22 mouse cellular contexts compared by ENCODE assay signal in the genomic region with DNA sequence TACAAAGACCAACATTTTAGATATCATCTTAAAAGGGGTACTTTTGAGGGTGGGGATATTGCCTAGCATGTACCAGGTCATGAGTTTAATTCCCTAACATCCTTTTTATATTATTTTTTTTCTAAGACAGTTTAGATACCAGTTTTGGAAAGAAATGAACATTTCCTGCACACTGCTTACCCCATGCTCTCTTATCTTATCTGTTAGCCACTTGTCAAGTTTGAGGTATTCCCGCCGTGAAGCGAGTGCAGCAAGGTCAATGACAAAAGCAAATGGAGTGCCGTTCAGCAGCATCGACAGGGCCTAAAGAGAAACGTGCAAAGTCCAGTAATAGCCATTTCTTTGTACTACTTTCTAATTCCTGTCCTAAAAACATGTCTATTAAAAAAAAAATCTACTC. TPM values are rescaled to one million over a fixed set of nuclear protein-coding genes. Genes with fewer than 3 reads are reported as not detected.
DNase-seq lines count a peak whose midpoint lies in the region; ATAC-seq and TF ChIP-seq lines count a peak whose summit lies in the region.
"Had no signal": no experiment of that assay in that cellular context is flagged by ENCODE, and none has a peak within 500 bp of the region (broad histone marks: within the 10 kb centered on the region; RNA-seq: fewer than 3 reads in every experiment).

No protein-coding gene starts in this region.

- no peak overlapping the region for H3K4me2 ChIP-seq in liver, embryonic 11.5 days
- no peak overlapping the region for H3K4me2 ChIP-seq in hindbrain, embryonic 13.5 days
- H3K4me2 ChIP-seq: forebrain, embryonic 13.5 days; heart, embryonic 11.5 days; hindbrain, embryonic 12.5 days; intestine, embryonic 15.5 days had no signal

- H3K79me2 ChIP-seq in MEL (ENCODE audit: control insufficient read depth, insufficient read depth, low read length, poor library complexity): no peaks in the 10 kb centered on the region; the same call in 1 of the 2 replicates

- TF ChIP-seq RAD21 in MEL (IDR thresholded peaks at IDR 0.05; ENCODE audit: low read depth, low read length): no peak

- no peak for ATAC-seq in liver, embryonic 11.5 days (replicated peaks; ENCODE audit: low FRiP score)
- ATAC-seq in hindbrain, embryonic 13.5 days (ENCODE audit: low FRiP score): no peak
- ATAC-seq: forebrain, embryonic 13.5 days; forebrain, embryonic 16.5 days; hindbrain, embryonic 16.5 days; intestine, embryonic 15.5 days; Patski had no signal

- H3K27me3 ChIP-seq in liver, embryonic 11.5 days (replicated peaks; ENCODE audit: control insufficient read depth, insufficient read depth, low read length): no peaks in the 10 kb centered on the region
- H3K27me3 ChIP-seq in MEL (ENCODE audit: control insufficient read depth in 1 of 2, insufficient read depth in 2 of 2, low read length in 2 of 2): no peaks in the 10 kb centered on the region
- H3K27me3 ChIP-seq in hindbrain, embryonic 13.5 days: no peaks in the 10 kb centered on the region
- H3K27me3 ChIP-seq: forebrain, embryonic 13.5 days; hindbrain, embryonic 12.5 days; intestine, embryonic 15.5 days; Patski had no signal

- no peak for TF ChIP-seq POLR2A in MEL (IDR thresholded peaks at IDR 0.05; ENCODE audit: control insufficient read depth in 1 of 2, insufficient read depth in 1 of 2, low read depth in 1 of 2, low read length in 2 of 2, poor library complexity in 1 of 2)

- peaks cover 43% of the 10 kb centered on the region for H3K36me3 ChIP-seq in liver, embryonic 11.5 days (ENCODE audit: control insufficient read depth, insufficient read depth, low read length)
- H3K36me3 ChIP-seq in MEL (ENCODE audit: control insufficient read depth in 1 of 2, insufficient read depth in 2 of 2, low read length in 2 of 2): peaks cover 21 to 88% of the 10 kb centered on the region in 2 experiments
- peaks cover 77% of the 10 kb centered on the region for H3K36me3 ChIP-seq in hindbrain, embryonic 13.5 days

- H3K9ac ChIP-seq in liver, embryonic 11.5 days (ENCODE audit: low read depth, low read length): no peak overlapping the region
- no peak overlapping the region for H3K9ac ChIP-seq in MEL (ENCODE audit: control insufficient read depth, low read depth, low read length, poor library complexity, severe bottlenecking)
- H3K9ac ChIP-seq in hindbrain, embryonic 13.5 days: no peak overlapping the region
- H3K9ac ChIP-seq: forebrain, embryonic 13.5 days; hindbrain, embryonic 12.5 days; intestine, embryonic 15.5 days had no signal

- no peak overlapping the region for H3K27ac ChIP-seq in liver, embryonic 11.5 days (ENCODE audit: low read depth, low read length)
- no peak overlapping the region; the same call in 1 of the 2 replicates for H3K27ac ChIP-seq in MEL (ENCODE audit: control insufficient read depth, low read depth, low read length)
- no peak overlapping the region for H3K27ac ChIP-seq in hindbrain, embryonic 13.5 days
- H3K27ac ChIP-seq: forebrain, embryonic 10.5 days; forebrain, embryonic 13.5 days; gastrocnemius, adult 2 months; hindbrain, embryonic 12.5 days; intestine, embryonic 15.5 days had no signal

- no peak overlapping the region for H3K4me3 ChIP-seq in liver, embryonic 11.5 days (ENCODE audit: low read depth, low read length)
- no peak overlapping the region for H3K4me3 ChIP-seq in MEL (ENCODE audit: control insufficient read depth in 1 of 2, insufficient read depth in 1 of 2, low read depth in 2 of 2, low read length in 2 of 2)
- no peak overlapping the region for H3K4me3 ChIP-seq in hindbrain, embryonic 13.5 days
- H3K4me3 ChIP-seq: forebrain, embryonic 10.5 days; forebrain, embryonic 13.5 days; gastrocnemius, adult 2 months; hindbrain, embryonic 12.5 days; intestine, embryonic 15.5 days had no signal

- 47% methylated on average over 6 of the region's 6 CpGs for WGBS in liver, embryonic 11.5 days
- 94% methylated on average over 6 of the region's 6 CpGs for WGBS in hindbrain, embryonic 13.5 days

- H3K9me3 ChIP-seq in liver, embryonic 11.5 days (ENCODE audit: control insufficient read depth, low read length): no peaks in the 10 kb centered on the region
- no peaks in the 10 kb centered on the region for H3K9me3 ChIP-seq in MEL (replicated peaks; ENCODE audit: insufficient read depth, low read length)
- H3K9me3 ChIP-seq in hindbrain, embryonic 13.5 days: no peaks in the 10 kb centered on the region
- H3K9me3 ChIP-seq: forebrain, embryonic 10.5 days; forebrain, embryonic 13.5 days; hindbrain, embryonic 12.5 days; intestine, embryonic 15.5 days had no signal

- peak; percentile 63 to 68 for TF ChIP-seq EP300 in MEL (IDR thresholded peaks at IDR 0.05; ENCODE audit: low read depth in 1 of 2, low read length in 2 of 2)

- H3K4me1 ChIP-seq in liver, embryonic 11.5 days (replicated peaks; ENCODE audit: control insufficient read depth, insufficient read depth, low read length): 0 out of 2 replicates have a peak, but pooled peaks cover 4% of the 10 kb centered on the region
- peaks cover 7 to 13% of the 10 kb centered on the region in 2 experiments for H3K4me1 ChIP-seq in MEL (ENCODE audit: control insufficient read depth in 1 of 2, insufficient read depth in 2 of 2, low read length in 2 of 2)
- H3K4me1 ChIP-seq in hindbrain, embryonic 13.5 days (replicated peaks): no peaks in the 10 kb centered on the region
- H3K4me1 ChIP-seq: forebrain, embryonic 10.5 days; forebrain, embryonic 13.5 days; hindbrain, embryonic 12.5 days; intestine, embryonic 15.5 days had no signal

- TF ChIP-seq CTCF in MEL (IDR thresholded peaks at IDR 0.05 in 2 of 3, conservative IDR thresholded peaks at IDR 0.05 in 1 of 3; ENCODE audit: control insufficient read depth in 1 of 3, insufficient read depth in 1 of 3, low read depth in 2 of 3, low read length in 3 of 3, poor library complexity in 1 of 3, severe bottlenecking in 1 of 3): no peak

- peak; percentile 33 to 78 for DNase-seq in adrenal gland, adult (ENCODE audit: inconsistent age in 2 of 2, low spot score in 1 of 2)
- no peak for DNase-seq in adrenal gland, postnatal 4 days (ENCODE audit: low spot score in 2 of 2)
- DNase-seq in liver: peak; percentile 12
- no peak for DNase-seq in liver, embryonic 11.5 days (ENCODE audit: low spot score)
- peak; percentile 36 for DNase-seq in MEL (ENCODE audit: low read depth, low spot score)
- peak; percentile 34 for DNase-seq in adrenal gland, postnatal 36 days
- no peak for DNase-seq in thymus, postnatal 14 days
- DNase-seq: cerebellum, adult 18-20 months; cerebellum, adult 9-10 months; cerebellum, postnatal 14 days; gastrocnemius, adult 2 months; gastrocnemius, postnatal 14 days; heart, adult 11 months had no signal

TF ChIP-seq in MEL, 35 proteins besides CTCF, POLR2A, EP300 and RAD21:
- 0 out of 2 replicates have a peak, but pooled peaks have one; percentile 49 for TF ChIP-seq ZMIZ1 (IDR thresholded peaks at IDR 0.05; ENCODE audit: low read depth, low read length)
- TF ChIP-seq ZC3H11A (IDR thresholded peaks at IDR 0.05; ENCODE audit: low read depth, low read length): 0 out of 2 replicates have a peak, but pooled peaks have one; percentile 2
- TF ChIP-seq GATA1 (IDR thresholded peaks at IDR 0.05; ENCODE audit: low read depth, low read length): peak; percentile 91
- TF ChIP-seq SIN3A (IDR thresholded peaks at IDR 0.05; ENCODE audit: low read length): peak; percentile 87
- no peak for TF ChIP-seq BHLHE40 (IDR thresholded peaks at IDR 0.05; ENCODE audit: borderline replicate concordance, low read depth, low read length)
- no peak for TF ChIP-seq MAFK (IDR thresholded peaks at IDR 0.05; ENCODE audit: borderline replicate concordance, low read depth, low read length)
- no peak for TF ChIP-seq ZKSCAN1 (IDR thresholded peaks at IDR 0.05; ENCODE audit: low read depth, low read length)
- TF ChIP-seq TCF12 (IDR thresholded peaks at IDR 0.05; ENCODE audit: low read depth, low read length): peak; percentile 35; the same call in 1 of the 2 replicates
- no peak for TF ChIP-seq USF2 (IDR thresholded peaks at IDR 0.05; ENCODE audit: borderline replicate concordance in 1 of 2, insufficient read depth in 1 of 2, low read depth in 1 of 2, low read length in 2 of 2)
- TF ChIP-seq E2F4 (IDR thresholded peaks at IDR 0.05; ENCODE audit: borderline replicate concordance, low read depth, low read length): peak; percentile 53; the same call in 1 of the 2 replicates
- peak; percentile 51; the same call in 1 of the 2 replicates for TF ChIP-seq RCOR1 (IDR thresholded peaks at IDR 0.05; ENCODE audit: low read depth, low read length)
- no peak for TF ChIP-seq MYC (IDR thresholded peaks at IDR 0.05; ENCODE audit: low read depth, low read length)
- peak; percentile 69 for TF ChIP-seq ETS1 (IDR thresholded peaks at IDR 0.05; ENCODE audit: low read depth, low read length)
- peak; percentile 81 for TF ChIP-seq MAX (IDR thresholded peaks at IDR 0.05; ENCODE audit: low read length)
- peak; percentile 73 for TF ChIP-seq MXI1 (IDR thresholded peaks at IDR 0.05; ENCODE audit: low read depth, low read length)
- 0 out of 2 replicates have a peak, but pooled peaks have one; percentile 32 for TF ChIP-seq KAT2A (conservative IDR thresholded peaks at IDR 0.05; ENCODE audit: low read depth, low read length)
- no peak for TF ChIP-seq MEF2A (IDR thresholded peaks at IDR 0.05; ENCODE audit: extremely low read depth, insufficient replicate concordance, low read depth, low read length, poor library complexity, severe bottlenecking)
- TF ChIP-seq POLR2AphosphoS5 (IDR thresholded peaks at IDR 0.05; ENCODE audit: borderline replicate concordance, low read depth, low read length): no peak
- peak; percentile 68 for TF ChIP-seq ZNF384 (IDR thresholded peaks at IDR 0.05; ENCODE audit: low read depth, low read length)
TF ChIP-seq in MEL: peak in this region for 12.

RNA-seq across cellular contexts. Expression of gene Setd6, which starts 44.6 kb away (rescaled TPM):
- 10 to 100 TPM; 26.0 to 28.7 TPM for total RNA-seq in adrenal gland, postnatal 4 days (2021)
- 34.1 and 36.0 TPM in 2 replicates for polyA plus RNA-seq in liver, embryonic 11.5 days (2014; fragmentation: Nextera tagmentation; extraction: Ambion mirVana)
- total RNA-seq in MEL (2012; rRNA removed): 37.8 and 42.0 TPM in 2 replicates
- 10 to 100 TPM in 1 of 2 experiments, not detected in 1; 78.4 TPM for polyA plus RNA-seq in MEL (2012; ENCODE audit: insufficient read depth in 1 of 2, insufficient read length in 2 of 2, low read depth in 1 of 2, low replicate concordance in 2 of 2, missing spikeins in 1 of 2)
- 10 to 100 TPM; 30.1 to 35.5 TPM for total RNA-seq in adrenal gland, postnatal 36 days (2021)
- polyA plus RNA-seq in hindbrain, embryonic 13.5 days (2015; fragmentation: Nextera tagmentation; extraction: Ambion mirVana): 23.6 and 23.7 TPM in 2 replicates

RNA-seq across cellular contexts. Expression of gene Cnot1, which starts 46.9 kb away (rescaled TPM):
- 100 to 1,000 TPM; 193 to 230 TPM for total RNA-seq in adrenal gland, postnatal 4 days (2021)
- 94.4 and 102 TPM in 2 replicates for polyA plus RNA-seq in liver, embryonic 11.5 days (2014; fragmentation: Nextera tagmentation; extraction: Ambion mirVana)
- 119 and 158 TPM in 2 replicates for total RNA-seq in MEL (2012; rRNA removed)
- polyA plus RNA-seq in MEL (2012; ENCODE audit: insufficient read depth in 1 of 2, insufficient read length in 2 of 2, low read depth in 1 of 2, low replicate concordance in 2 of 2, missing spikeins in 1 of 2): 1,000 to 10,000 TPM in 1 of 2 experiments, 100 to 1,000 TPM in 1; 259 to 3,440 TPM
- 100 to 1,000 TPM; 148 to 168 TPM for total RNA-seq in adrenal gland, postnatal 36 days (2021)
- 41.0 and 46.4 TPM in 2 replicates for polyA plus RNA-seq in hindbrain, embryonic 13.5 days (2015; fragmentation: Nextera tagmentation; extraction: Ambion mirVana)

Comparison
In these comparisons a context has a peak if more than half of its experiments do, and no peak if none do; other contexts are left out.
1. DNase-seq: peak in adrenal gland, adult (2 of 2), liver (single experiment), MEL (single experiment) and adrenal gland, postnatal 36 days (2 of 2); none in adrenal gland, postnatal 4 days (0 of 2), liver, embryonic 11.5 days (single experiment) and thymus, postnatal 14 days (single experiment).